Mouse (Mus musculus) heart, embryonic 13.5 days (tissue): Measurements from ENCODE around the gene Lamtor1. TPM values are rescaled to one million over a fixed set of nuclear protein-coding genes. Genes with fewer than 3 reads are reported as not detected.

ENCODE experiments used
- ATAC-seq: fragments of 200-750 bp; cut with Nextera tagmentation; 2 replicates; pipeline ENCODE4 v1.8.0; 2017; ENCODE audit warnings: moderate TSS enrichment; ENCODE audit not compliant: insufficient number of reproducible peaks, low FRiP score, low TSS enrichment; ENCODE audit errors: extremely low read depth
- H3K27ac ChIP-seq: fragments of 300-500 bp; sonication (generic); replicated peaks from 2 replicates; pipeline ENCODE4 v1.5.1; 2015; ENCODE audit warnings: moderate library complexity, mild to moderate bottlenecking, inconsistent platforms
- H3K27me3 ChIP-seq: fragments of 300-500 bp; sonication (generic); replicated peaks from 2 replicates; pipeline ENCODE4 v1.6.1; 2015; ENCODE audit warnings: mild to moderate bottlenecking, inconsistent platforms
- H3K36me3 ChIP-seq: fragments of 300-500 bp; sonication (generic); 2 replicates; pipeline ENCODE4 v1.6.1; 2015; ENCODE audit warnings: mild to moderate bottlenecking, inconsistent platforms
- H3K4me1 ChIP-seq: fragments of 300-500 bp; sonication (generic); 2 replicates; pipeline ENCODE4 v1.6.1; 2015; ENCODE audit warnings: inconsistent platforms
- H3K4me2 ChIP-seq: fragments of 300-500 bp; sonication (generic); 2 replicates; pipeline ENCODE4 v1.6.1; 2015; ENCODE audit warnings: inconsistent platforms, mild to moderate bottlenecking, moderate library complexity
- H3K4me3 ChIP-seq: fragments of 300-500 bp; sonication (generic); 2 replicates; pipeline ENCODE4 v1.5.1; 2015; ENCODE audit warnings: moderate library complexity, mild to moderate bottlenecking, inconsistent platforms
- H3K9ac ChIP-seq: fragments of 300-500 bp; sonication (generic); 2 replicates; pipeline ENCODE4 v1.6.1; 2015; ENCODE audit warnings: inconsistent platforms, mild to moderate bottlenecking, moderate library complexity
- H3K9me3 ChIP-seq: fragments of 300-500 bp; sonication (generic); 2 replicates; pipeline ENCODE4 v1.6.1; 2016; ENCODE audit warnings: inconsistent platforms
- WGBS: fragments of 180-500 bp; shearing (Covaris S2); methylation state at CpG from one replicate; pipeline ENCODE4 v1.1.7; 2015; ENCODE audit warnings: mixed read lengths; 5-methylcytosine and 5-hydroxymethylcytosine counted together
- microRNA-seq: library from miRNA; unstranded; fragments of <30 nt; microRNA quantifications from one replicate; pipeline ENCODE4, GENCODE M21; 2016
- polyA plus RNA-seq: library from polyadenylated mRNA; unstranded; fragments of >200 nt; fragmentation: Nextera tagmentation; extraction: Ambion mirVana; gene quantifications from 2 replicates; pipeline ENCODE4 v1.2.1, GENCODE M21; 2015

Gene Lamtor1
- polyA plus RNA-seq, 1 experiment from 2014 or later, result 140 TPM

- H3K27ac ChIP-seq, result 0 out of 2 replicates have a peak overlapping the region, but pooled peaks have one; percentile 4
- 28% methylated on average over 2 of the region's 2 CpGs for WGBS
Observed at GRCm38 (mm10) chr7:101974505-101974904, 68.8 kb downstream of the Lamtor1 start.

More at GRCm38 (mm10) chr7:101974505-101974904, 68.8 kb downstream of the Lamtor1 start:
- Histone ChIP-seq H3K4me2 (no peak overlapping the region), H3K4me1 (peaks cover 44% of the 10 kb centered on the region), H3K9ac (no peak overlapping the region), H3K9me3 (no peaks in the 10 kb centered on the region), H3K4me3 (no peak overlapping the region), H3K36me3 (peaks cover 21% of the 10 kb centered on the region), H3K27me3 (no peaks in the 10 kb centered on the region)
- ATAC-seq, result no peak

Small RNAs within 50 kb of the gene (microRNA-seq; reads per million reads assigned to microRNA genes)
- gene Gm22655, result not detected

Other genes with a start within 250 kb of the Lamtor1 start
- gene Clpb, start 242.3 kb upstream of the Lamtor1 start, polyA plus RNA-seq, result 47.0 and 52.3 TPM in 2 replicates
- gene Phox2a, start 87.6 kb upstream of the Lamtor1 start, polyA plus RNA-seq, result 0.11 and 0.32 TPM in 2 replicates
- gene Inppl1, start 67.7 kb upstream of the Lamtor1 start, polyA plus RNA-seq, result 44.9 and 56.3 TPM in 2 replicates
- 1.6 and 1.8 TPM in 2 replicates for gene Folr2, start 48.7 kb upstream of the Lamtor1 start, polyA plus RNA-seq
- 61.7 and 64.4 TPM in 2 replicates for gene Anapc15, start 42.2 kb upstream of the Lamtor1 start, polyA plus RNA-seq
- 4.7 and 6.4 TPM in 2 replicates for gene Folr1, start 35.1 kb upstream of the Lamtor1 start, polyA plus RNA-seq
- 0.10 and 0.27 TPM in 2 replicates for gene Tomt, start 455 bp downstream of the Lamtor1 start, polyA plus RNA-seq
- gene Lrrc51, start 28.0 kb downstream of the Lamtor1 start, polyA plus RNA-seq, result 4.1 and 5.1 TPM in 2 replicates
- 39.7 and 41.7 TPM in 2 replicates for gene Numa1, start 28.2 kb downstream of the Lamtor1 start, polyA plus RNA-seq
- gene Il18bp, start 112.8 kb downstream of the Lamtor1 start, polyA plus RNA-seq, result 1.5 and 1.9 TPM in 2 replicates
- gene Rnf121, start 159.6 kb downstream of the Lamtor1 start, polyA plus RNA-seq, result 17.0 and 17.2 TPM in 2 replicates
- gene Xndc1, start 159.6 kb downstream of the Lamtor1 start, polyA plus RNA-seq, result 19.3 and 25.2 TPM in 2 replicates
- 0.91 and 1.0 TPM in 2 replicates for gene Xntrpc, start 159.8 kb downstream of the Lamtor1 start, polyA plus RNA-seq
- gene Trpc2, start 177.2 kb downstream of the Lamtor1 start, polyA plus RNA-seq, result not detected in 2 replicates
- gene Art1, start 195.8 kb downstream of the Lamtor1 start, polyA plus RNA-seq, result 3.5 and 4.7 TPM in 2 replicates
- 0.83 and 1.5 TPM in 2 replicates for gene Art5, start 203.6 kb downstream of the Lamtor1 start, polyA plus RNA-seq
- gene Chrna10, start 210.9 kb downstream of the Lamtor1 start, polyA plus RNA-seq, result 0.06 and 0.11 TPM in 2 replicates